Mouse (Mus musculus): ENCODE results near the gene Pdrg1. TPM values are rescaled to one million over a fixed set of nuclear protein-coding genes. Genes with fewer than 3 reads are reported as not detected.

Pdrg1 gene
- total RNA-seq (2014; rRNA removed) (54.5 and 60.7 TPM in 2 replicates), polyA plus RNA-seq (2015; fragmentation: Nextera tagmentation; extraction: Ambion mirVana) (240 and 249 TPM in 2 replicates)

- peak; percentile 96 for DNase-seq (ENCODE audit: low spot score)
- Histone ChIP-seq H3K27ac (ENCODE audit: low read depth, low read length) (peak within 1 kb of the TSS; percentile 55), H3K9me3 (ENCODE audit: low read length) (no peaks in the 10 kb centered on the region), H3K36me3 (ENCODE audit: insufficient read depth, low read length) (peaks cover 28% of the 10 kb centered on the region), H3K4me1 (ENCODE audit: insufficient read depth, low read length) (peaks cover 7% of the 10 kb centered on the region; the same call in 1 of the 2 replicates), H3K4me2 (ENCODE audit: low read depth, low read length, poor library complexity, severe bottlenecking) (peak within 1 kb of the TSS; percentile 93), H3K4me3 (ENCODE audit: low read depth, low read length) (peak within 1 kb of the TSS; percentile 93), H3K9ac (replicated peaks; ENCODE audit: low read length, poor library complexity, severe bottlenecking) (peak within 1 kb of the TSS; percentile 89), H3K27me3 (ENCODE audit: insufficient read depth, low read length) (no peaks in the 10 kb centered on the region)
- peak; percentile 99 for TF ChIP-seq CTCF (IDR thresholded peaks at IDR 0.05)
- 2% methylated on average over 54 of the region's 54 CpGs for WGBS
- peak; percentile 94 for ATAC-seq (ENCODE audit: low FRiP score)
These were observed at the start of gene Pdrg1 for GRCm38 (mm10) chr2:153014758-153015593. Gene Pdrg1 (minus strand): TSS chr2:153015427.

- Histone ChIP-seq H3K36me3 (ENCODE audit: insufficient read depth, low read length) (no peaks in the 10 kb centered on the region; the same call in 1 of the 2 replicates), H3K9ac (replicated peaks; ENCODE audit: low read length, poor library complexity, severe bottlenecking) (no peak overlapping the region), H3K4me3 (ENCODE audit: low read depth, low read length) (no peak overlapping the region), H3K4me2 (ENCODE audit: low read depth, low read length, poor library complexity, severe bottlenecking) (no peak overlapping the region), H3K9me3 (ENCODE audit: low read length) (no peaks in the 10 kb centered on the region), H3K27me3 (ENCODE audit: insufficient read depth, low read length) (no peaks in the 10 kb centered on the region), H3K4me1 (ENCODE audit: insufficient read depth, low read length) (no peaks in the 10 kb centered on the region), H3K27ac (ENCODE audit: low read depth, low read length) (no peak overlapping the region)
- ATAC-seq (ENCODE audit: low FRiP score) = no peak
- DNase-seq (ENCODE audit: low spot score) = no peak
- TF ChIP-seq CTCF (IDR thresholded peaks at IDR 0.05) = no peak
- 74% methylated on average over 9 of the region's 9 CpGs for WGBS
These were observed 49.2 kb upstream of the Pdrg1 start for GRCm38 (mm10) chr2:153064190-153064970.

GRCm38 (mm10) chr2:153063394-153063793 is 48.2 kb upstream of the Pdrg1 start:
- Histone ChIP-seq H3K27me3 (ENCODE audit: insufficient read depth, low read length) (no peaks in the 10 kb centered on the region), H3K9me3 (ENCODE audit: low read length) (no peaks in the 10 kb centered on the region), H3K36me3 (ENCODE audit: insufficient read depth, low read length) (no peaks in the 10 kb centered on the region; the same call in 1 of the 2 replicates), H3K4me1 (ENCODE audit: insufficient read depth, low read length) (no peaks in the 10 kb centered on the region), H3K4me3 (ENCODE audit: low read depth, low read length) (no peak overlapping the region), H3K27ac (ENCODE audit: low read depth, low read length) (no peak overlapping the region; the same call in 1 of the 2 replicates), H3K4me2 (ENCODE audit: low read depth, low read length, poor library complexity, severe bottlenecking) (no peak overlapping the region), H3K9ac (replicated peaks; ENCODE audit: low read length, poor library complexity, severe bottlenecking) (no peak overlapping the region)
- DNase-seq (ENCODE audit: low spot score) (no peak), ATAC-seq (ENCODE audit: low FRiP score) (no peak)
- WGBS = 57% methylated on average over 3 of the region's 3 CpGs
- TF ChIP-seq CTCF (IDR thresholded peaks at IDR 0.05) = no peak

GRCm38 (mm10) chr2:153060216-153060615 is 45.0 kb upstream of the Pdrg1 start:
- Histone ChIP-seq H3K27me3 (ENCODE audit: insufficient read depth, low read length) (no peaks in the 10 kb centered on the region), H3K27ac (ENCODE audit: low read depth, low read length) (no peak overlapping the region), H3K36me3 (ENCODE audit: insufficient read depth, low read length) (peaks cover 3% of the 10 kb centered on the region; the same call in 1 of the 2 replicates), H3K4me1 (ENCODE audit: insufficient read depth, low read length) (no peaks in the 10 kb centered on the region), H3K4me3 (ENCODE audit: low read depth, low read length) (no peak overlapping the region), H3K9me3 (ENCODE audit: low read length) (no peaks in the 10 kb centered on the region), H3K4me2 (ENCODE audit: low read depth, low read length, poor library complexity, severe bottlenecking) (no peak overlapping the region), H3K9ac (replicated peaks; ENCODE audit: low read length, poor library complexity, severe bottlenecking) (no peak overlapping the region)
- WGBS = 89% methylated on average over 7 of the region's 7 CpGs
- ATAC-seq (ENCODE audit: low FRiP score) (no peak), DNase-seq (ENCODE audit: low spot score) (no peak)
- TF ChIP-seq CTCF (IDR thresholded peaks at IDR 0.05) = no peak

- no peak overlapping the region for H3K9ac ChIP-seq (replicated peaks; ENCODE audit: low read length, poor library complexity, severe bottlenecking)
- H3K27ac ChIP-seq (ENCODE audit: low read depth, low read length) = no peak overlapping the region
- H3K4me1 ChIP-seq (ENCODE audit: insufficient read depth, low read length) = no peaks in the 10 kb centered on the region
- no peak overlapping the region for H3K4me2 ChIP-seq (ENCODE audit: low read depth, low read length, poor library complexity, severe bottlenecking)
- WGBS = 80% methylated on average over 4 of the region's 4 CpGs
- H3K36me3 ChIP-seq (ENCODE audit: insufficient read depth, low read length) = peaks cover 16% of the 10 kb centered on the region
- no peaks in the 10 kb centered on the region for H3K9me3 ChIP-seq (ENCODE audit: low read length)
- no peak for DNase-seq (ENCODE audit: low spot score)
- no peak for TF ChIP-seq CTCF (IDR thresholded peaks at IDR 0.05)
- H3K4me3 ChIP-seq (ENCODE audit: low read depth, low read length) = no peak overlapping the region
- no peak for ATAC-seq (ENCODE audit: low FRiP score)
- no peaks in the 10 kb centered on the region for H3K27me3 ChIP-seq (ENCODE audit: insufficient read depth, low read length)
These were observed 43.1 kb upstream of the Pdrg1 start for GRCm38 (mm10) chr2:153058365-153058764.
